Mouse (Mus musculus): ENCODE results near the gene Tas1r1. TPM values are rescaled to one million over a fixed set of nuclear protein-coding genes. Genes with fewer than 3 reads are reported as not detected.

The Tas1r1 gene
- polyA plus RNA-seq (2016; fragmentation: Nextera tagmentation; extraction: Ambion mirVana) = 0.55 and 0.78 TPM in 2 replicates

GRCm38 (mm10) chr4:152038225-152038984, at the start of gene Tas1r1:
Tas1r1 (minus strand) TSS chr4:152038568.
- WGBS = 60% methylated on average over 10 of the region's 10 CpGs

GRCm38 (mm10) chr4:152088133-152088532, 49.8 kb upstream of the Tas1r1 start:
- H3K4me2 ChIP-seq = peak overlapping the region; percentile 88
- H3K27me3 ChIP-seq = peaks cover 3% of the 10 kb centered on the region
- H3K27ac ChIP-seq = no peak overlapping the region
- ATAC-seq (ENCODE audit: low FRiP score) = no peak
- no peaks in the 10 kb centered on the region for H3K9me3 ChIP-seq
- no peaks in the 10 kb centered on the region for H3K36me3 ChIP-seq (replicated peaks)
- peak overlapping the region; percentile 73; the same call in 1 of the 2 replicates for H3K4me3 ChIP-seq (replicated peaks)
- 31% methylated on average over 4 of the region's 4 CpGs for WGBS
- H3K9ac ChIP-seq = peak overlapping the region; percentile 80; the same call in 1 of the 2 replicates
- H3K4me1 ChIP-seq = peaks cover 34% of the 10 kb centered on the region

More at GRCm38 (mm10) chr4:152038225-152038984, at the start of gene Tas1r1:
- peaks cover 17% of the 10 kb centered on the region for H3K4me1 ChIP-seq
- peak; percentile 11 for ATAC-seq (ENCODE audit: low FRiP score)
- peak within 1 kb of the TSS; percentile 89 for H3K4me2 ChIP-seq
- H3K36me3 ChIP-seq (replicated peaks) = peaks cover 25% of the 10 kb centered on the region
- H3K27ac ChIP-seq = 0 out of 2 replicates have a peak within 1 kb of the TSS, but pooled peaks have one; percentile 25
- H3K9ac ChIP-seq = peak within 1 kb of the TSS; percentile 95
- H3K27me3 ChIP-seq = peaks cover 12% of the 10 kb centered on the region; the same call in 1 of the 2 replicates
- no peaks in the 10 kb centered on the region for H3K9me3 ChIP-seq
- peak within 1 kb of the TSS; percentile 100 for H3K4me3 ChIP-seq (replicated peaks)

DNA sequence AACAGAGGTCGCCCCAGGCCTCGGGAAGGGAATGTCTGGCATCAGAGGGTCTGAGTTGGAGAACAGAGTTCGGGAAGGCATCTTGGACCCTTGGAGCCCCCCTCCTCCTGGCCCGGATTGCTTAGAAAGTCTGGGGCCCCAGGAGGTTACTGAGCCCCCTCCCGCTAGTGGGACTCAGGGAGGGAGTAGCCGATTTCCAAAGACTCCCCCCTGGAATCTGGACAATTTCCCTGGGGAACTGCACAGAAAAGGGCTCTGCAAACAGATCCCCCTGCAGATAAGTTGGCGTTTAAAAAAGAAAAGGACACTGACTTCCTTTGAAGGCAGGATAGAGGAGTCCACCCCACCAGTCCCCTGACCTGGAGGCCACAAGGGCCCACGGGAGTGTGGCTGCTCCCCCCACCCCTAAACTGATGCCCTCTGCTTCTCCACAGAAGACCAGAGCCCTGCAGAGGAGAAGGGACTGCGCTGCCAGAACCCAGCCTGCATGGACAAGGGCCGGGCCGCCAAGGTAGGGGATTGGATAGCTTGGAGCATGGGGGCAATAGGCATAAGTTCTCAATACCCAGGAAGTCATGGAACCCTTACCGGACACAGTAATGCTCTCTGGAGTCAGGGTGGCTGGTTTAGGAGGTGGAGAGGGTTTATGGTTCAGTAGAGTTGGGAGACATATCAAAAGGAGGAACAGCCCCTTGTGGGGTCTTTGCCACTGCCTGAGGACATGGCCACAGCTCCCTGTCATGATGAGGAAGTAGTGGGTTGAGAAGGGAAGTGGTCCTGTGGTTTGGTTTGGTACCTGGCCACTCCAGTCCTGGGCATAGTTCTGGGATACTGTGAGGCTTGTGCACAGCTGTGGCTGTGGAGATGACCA, 49.1 kb upstream of the Tas1r1 start:
- WGBS = 3% methylated on average over 12 of the region's 12 CpGs
- H3K27me3 ChIP-seq = peaks cover 3% of the 10 kb centered on the region
- peak; percentile 37; the same call in 1 of the 2 replicates for ATAC-seq (ENCODE audit: low FRiP score)

GRCm38 (mm10) chr4:152086505-152087210, 48.3 kb upstream of the Tas1r1 start:
- Histone ChIP-seq H3K4me1 (peaks cover 27% of the 10 kb centered on the region), H3K27ac (peak overlapping the region; percentile 46; the same call in 1 of the 2 replicates), H3K36me3 (replicated peaks) (no peaks in the 10 kb centered on the region), H3K9me3 (no peaks in the 10 kb centered on the region), H3K4me2 (peak overlapping the region; percentile 88), H3K9ac (peak overlapping the region; percentile 80), H3K4me3 (replicated peaks) (peak overlapping the region; percentile 73), H3K27me3 (peaks cover 3% of the 10 kb centered on the region)
- under 1% methylated on average over 64 of the region's 92 CpGs for WGBS
- ATAC-seq (ENCODE audit: low FRiP score) = peak; percentile 81

More for the DNA sequence above, 49.1 kb upstream of the Tas1r1 start:
- no peaks in the 10 kb centered on the region for H3K36me3 ChIP-seq (replicated peaks)
- peaks cover 28% of the 10 kb centered on the region for H3K4me1 ChIP-seq
- H3K4me3 ChIP-seq (replicated peaks) = peak overlapping the region; percentile 73
- H3K9ac ChIP-seq = peak overlapping the region; percentile 80
- no peaks in the 10 kb centered on the region for H3K9me3 ChIP-seq
- H3K4me2 ChIP-seq = peak overlapping the region; percentile 88
- no peak overlapping the region; the same call in 1 of the 2 replicates for H3K27ac ChIP-seq

DNA sequence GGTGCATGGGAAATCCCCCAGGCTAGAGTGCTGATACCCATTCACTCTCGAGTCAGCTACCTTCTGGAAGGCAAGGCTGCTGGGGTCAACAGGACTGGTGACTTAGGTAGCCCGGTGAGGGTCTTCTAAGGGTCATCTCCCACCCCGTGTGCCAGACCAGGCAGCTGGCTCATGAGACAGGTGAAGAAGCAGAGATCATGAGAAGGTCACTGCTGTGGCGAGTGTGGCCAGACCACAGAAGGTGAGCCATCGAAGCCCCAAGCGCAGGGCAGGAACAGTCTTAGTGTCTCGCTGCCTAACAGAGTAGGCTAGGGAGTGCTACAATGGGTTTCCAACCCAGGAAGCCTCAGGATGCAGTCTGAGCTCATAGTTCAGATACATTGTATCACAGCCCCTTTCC, 46.2 kb upstream of the Tas1r1 start:
- 90% methylated on average over 7 of the region's 7 CpGs for WGBS
- no peak for ATAC-seq (ENCODE audit: low FRiP score)
- Histone ChIP-seq H3K9me3 (no peaks in the 10 kb centered on the region), H3K36me3 (replicated peaks) (no peaks in the 10 kb centered on the region), H3K4me2 (no peak overlapping the region), H3K4me3 (replicated peaks) (no peak overlapping the region), H3K27me3 (peaks cover 3% of the 10 kb centered on the region), H3K9ac (no peak overlapping the region), H3K27ac (no peak overlapping the region), H3K4me1 (peaks cover 27% of the 10 kb centered on the region)

DNA sequence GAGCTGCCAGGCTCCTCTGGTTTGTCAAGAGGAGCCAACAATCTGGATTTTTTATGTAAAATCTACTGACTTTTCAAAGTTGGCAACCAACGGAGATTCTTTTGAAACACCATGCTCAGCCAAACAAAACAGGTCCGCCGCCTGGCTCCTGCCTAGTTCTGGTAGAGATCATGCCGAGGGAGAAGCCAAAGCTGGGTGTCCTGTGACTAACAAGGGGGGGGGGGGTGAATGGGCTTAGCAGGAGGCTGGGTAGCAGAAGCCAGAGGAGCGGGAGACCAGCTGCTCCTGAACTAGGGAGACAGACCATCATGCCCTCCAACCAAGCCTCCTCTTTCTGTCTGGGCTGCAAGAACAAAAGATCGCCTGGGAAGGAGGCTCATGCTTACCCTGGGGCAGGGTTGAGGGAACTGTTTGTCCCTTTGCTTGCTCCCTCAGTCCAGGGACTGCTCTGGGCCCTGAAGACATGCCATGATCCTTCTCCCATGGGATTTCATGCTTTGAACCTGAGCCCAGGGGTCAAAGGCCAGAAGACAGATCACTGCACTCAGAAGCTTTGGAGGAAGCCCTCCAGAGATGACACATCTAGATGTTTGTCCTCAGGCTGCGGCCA, 45.3 kb upstream of the Tas1r1 start:
- no peak overlapping the region for H3K9ac ChIP-seq
- H3K9me3 ChIP-seq = no peaks in the 10 kb centered on the region
- H3K4me1 ChIP-seq = peaks cover 24% of the 10 kb centered on the region
- WGBS = 74% methylated on average over 7 of the region's 7 CpGs
- no peaks in the 10 kb centered on the region for H3K36me3 ChIP-seq (replicated peaks)
- peaks cover 3% of the 10 kb centered on the region; the same call in 1 of the 2 replicates for H3K27me3 ChIP-seq
- no peak overlapping the region for H3K27ac ChIP-seq
- no peak for ATAC-seq (ENCODE audit: low FRiP score)
- H3K4me2 ChIP-seq = no peak overlapping the region
- H3K4me3 ChIP-seq (replicated peaks) = no peak overlapping the region

- H3K4me2 ChIP-seq = no peak overlapping the region
- no peaks in the 10 kb centered on the region for H3K4me1 ChIP-seq
- no peak overlapping the region for H3K4me3 ChIP-seq (replicated peaks)
- 76% methylated on average over 7 of the region's 7 CpGs for WGBS
- no peaks in the 10 kb centered on the region for H3K36me3 ChIP-seq (replicated peaks)
- no peak overlapping the region for H3K27ac ChIP-seq
- no peak for ATAC-seq (ENCODE audit: low FRiP score)
- H3K9me3 ChIP-seq = no peaks in the 10 kb centered on the region
- no peak overlapping the region for H3K9ac ChIP-seq
- H3K27me3 ChIP-seq = no peaks in the 10 kb centered on the region
Measured at GRCm38 (mm10) chr4:152079931-152080330, 41.6 kb upstream of the Tas1r1 start.

DNA sequence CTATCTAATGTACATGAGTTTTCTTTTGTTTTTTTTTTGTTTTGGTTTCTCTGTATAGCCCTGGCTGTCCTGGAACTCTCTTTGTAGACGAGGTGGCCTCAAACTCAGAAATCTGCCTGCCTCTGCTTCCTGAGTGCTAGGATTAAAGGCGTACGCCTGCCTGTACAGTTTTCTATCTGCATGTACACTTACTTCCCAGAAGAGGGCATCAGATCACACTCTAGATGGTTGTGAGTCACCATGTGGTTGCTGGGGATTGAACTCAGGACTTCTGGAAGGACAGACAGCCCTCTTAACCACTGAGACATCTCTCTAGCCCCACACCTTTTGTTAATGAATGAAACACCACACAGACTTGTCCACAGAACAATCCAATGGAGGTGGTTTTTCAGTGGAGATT, 40.9 kb upstream of the Tas1r1 start:
- H3K4me2 ChIP-seq = no peak overlapping the region
- H3K36me3 ChIP-seq (replicated peaks) = no peaks in the 10 kb centered on the region
- no peaks in the 10 kb centered on the region for H3K9me3 ChIP-seq
- H3K27ac ChIP-seq = no peak overlapping the region
- H3K4me3 ChIP-seq (replicated peaks) = no peak overlapping the region
- ATAC-seq (ENCODE audit: low FRiP score) = no peak
- no peaks in the 10 kb centered on the region for H3K4me1 ChIP-seq
- H3K27me3 ChIP-seq = no peaks in the 10 kb centered on the region
- WGBS = 86% methylated on average over 3 of the region's 3 CpGs
- H3K9ac ChIP-seq = no peak overlapping the region

GRCm38 (mm10) chr4:152078105-152078530, 39.8 kb upstream of the Tas1r1 start:
- Histone ChIP-seq H3K27me3 (no peaks in the 10 kb centered on the region), H3K27ac (no peak overlapping the region), H3K9ac (no peak overlapping the region), H3K4me1 (no peaks in the 10 kb centered on the region), H3K4me2 (no peak overlapping the region), H3K9me3 (no peaks in the 10 kb centered on the region), H3K36me3 (replicated peaks) (no peaks in the 10 kb centered on the region), H3K4me3 (replicated peaks) (no peak overlapping the region)
- 97% methylated on average over 10 of the region's 10 CpGs for WGBS
- ATAC-seq (ENCODE audit: low FRiP score) = no peak

DNA sequence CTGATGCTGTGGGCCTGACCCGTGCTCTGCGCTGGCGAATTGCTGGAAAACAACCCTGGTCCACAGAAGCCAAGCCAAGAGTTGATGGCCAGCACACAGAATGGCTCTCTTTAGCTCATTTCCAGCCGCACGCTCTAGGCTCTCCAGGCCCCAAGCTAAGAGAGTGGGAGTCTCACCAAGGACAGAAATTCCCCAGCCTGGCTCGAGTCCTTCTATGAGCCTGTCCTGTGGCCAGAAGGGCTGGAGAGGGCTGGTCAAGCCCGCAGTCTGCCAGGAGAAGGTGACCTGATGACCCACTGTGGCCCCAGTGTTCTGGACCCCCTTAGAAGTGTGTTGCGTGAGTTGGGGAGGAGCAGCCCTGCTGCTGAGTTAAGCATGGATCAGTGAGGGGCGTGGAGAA, 38.8 kb upstream of the Tas1r1 start:
- WGBS = 87% methylated on average over 9 of the region's 9 CpGs

GRCm38 (mm10) chr4:152074548-152074947, 36.2 kb upstream of the Tas1r1 start:
- H3K27me3 ChIP-seq = no peaks in the 10 kb centered on the region
- H3K4me1 ChIP-seq = peaks cover 9% of the 10 kb centered on the region
- 85% methylated on average over 9 of the region's 9 CpGs for WGBS
- H3K36me3 ChIP-seq (replicated peaks) = no peaks in the 10 kb centered on the region
- no peak overlapping the region for H3K4me2 ChIP-seq
- no peak overlapping the region for H3K27ac ChIP-seq
- no peaks in the 10 kb centered on the region for H3K9me3 ChIP-seq
- no peak overlapping the region for H3K9ac ChIP-seq
- no peak overlapping the region for H3K4me3 ChIP-seq (replicated peaks)
- no peak for ATAC-seq (ENCODE audit: low FRiP score)

More for the DNA sequence above, 38.8 kb upstream of the Tas1r1 start:
- H3K36me3 ChIP-seq (replicated peaks) = no peaks in the 10 kb centered on the region
- no peak overlapping the region for H3K4me3 ChIP-seq (replicated peaks)
- no peak for ATAC-seq (ENCODE audit: low FRiP score)
- no peaks in the 10 kb centered on the region for H3K27me3 ChIP-seq
- no peaks in the 10 kb centered on the region for H3K9me3 ChIP-seq
- no peak overlapping the region for H3K9ac ChIP-seq
- peaks cover 7% of the 10 kb centered on the region for H3K4me1 ChIP-seq
- no peak overlapping the region for H3K4me2 ChIP-seq
- H3K27ac ChIP-seq = no peak overlapping the region
